Mouse (Mus musculus): ENCODE results near the gene Cntnap1. TPM values are rescaled to one million over a fixed set of nuclear protein-coding genes. Genes with fewer than 3 reads are reported as not detected.
"Not testable (repeated sequence)": the region's sequence is repeated elsewhere in the genome, so short reads cannot be mapped to it uniquely, and the experiment has no call there.

The Cntnap1 gene
- polyA plus RNA-seq (2016; fragmentation: Nextera tagmentation; extraction: Ambion mirVana), result 0.28 and 0.43 TPM in 2 replicates

DNA sequence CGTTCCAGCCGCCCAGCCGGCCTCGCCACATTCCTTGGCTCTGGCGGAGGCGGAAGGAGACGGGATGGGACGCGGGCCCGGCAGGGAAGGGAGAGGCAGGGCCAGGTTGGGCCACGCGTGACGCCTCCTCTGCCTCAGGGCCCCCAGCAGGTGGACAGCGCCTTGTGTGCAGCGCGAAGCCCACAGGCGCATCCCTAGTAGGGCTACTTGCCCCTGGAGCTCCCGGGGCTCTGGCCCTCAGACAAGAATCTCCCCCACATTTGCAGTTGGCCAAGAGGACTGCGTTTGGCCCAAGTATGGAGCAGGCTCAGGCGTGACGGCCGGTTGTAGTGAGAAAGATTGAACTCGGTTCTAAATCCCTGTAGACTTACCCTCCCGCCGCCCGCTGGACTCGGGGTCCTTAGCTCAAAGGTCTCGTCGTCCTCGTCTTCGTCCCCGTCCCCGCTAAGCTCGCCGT is at the start of gene Cntnap1:
TSS of gene Cntnap1 (plus strand) at position 170 of the 457 bp plus-strand sequence.
- Histone ChIP-seq H3K4me1 (peaks cover 67% of the 10 kb centered on the region), H3K36me3 (peaks cover 17% of the 10 kb centered on the region), H3K4me3 (peak within 1 kb of the TSS; percentile 62), H3K9me3 (replicated peaks) (no peaks in the 10 kb centered on the region), H3K27ac (replicated peaks) (peak within 1 kb of the TSS; percentile 76), H3K27me3 (ENCODE audit: low read depth, poor library complexity, severe bottlenecking) (peaks cover 91% of the 10 kb centered on the region)
- under 1% methylated on average over 35 of the region's 35 CpGs for whole genome bisulfite sequencing
- peak; percentile 55 for DNase-seq (ENCODE audit: low spot score)

- no peaks in the 10 kb centered on the region for H3K27me3 ChIP-seq (ENCODE audit: low read depth, poor library complexity, severe bottlenecking)
- H3K4me3 ChIP-seq, result peak overlapping the region; percentile 96
- H3K4me1 ChIP-seq, result peaks cover 38% of the 10 kb centered on the region
- no peaks in the 10 kb centered on the region for H3K9me3 ChIP-seq (replicated peaks)
- WGBS, result 31% methylated on average over 19 of the region's 19 CpGs
- no peak for DNase-seq (ENCODE audit: low spot score)
- peak overlapping the region; percentile 95 for H3K27ac ChIP-seq (replicated peaks)
- H3K36me3 ChIP-seq, result peaks cover 56% of the 10 kb centered on the region
Measured at GRCm38 (mm10) chr11:101120545-101121188, 49.7 kb upstream of the Cntnap1 start.

GRCm38 (mm10) chr11:101124494-101124893 is 45.8 kb upstream of the Cntnap1 start:
- H3K36me3 ChIP-seq, result peaks cover 62% of the 10 kb centered on the region
- DNase-seq (ENCODE audit: low spot score), result not testable (repeated sequence)
- WGBS, result 98% methylated on average over 8 of the region's 8 CpGs

DNA sequence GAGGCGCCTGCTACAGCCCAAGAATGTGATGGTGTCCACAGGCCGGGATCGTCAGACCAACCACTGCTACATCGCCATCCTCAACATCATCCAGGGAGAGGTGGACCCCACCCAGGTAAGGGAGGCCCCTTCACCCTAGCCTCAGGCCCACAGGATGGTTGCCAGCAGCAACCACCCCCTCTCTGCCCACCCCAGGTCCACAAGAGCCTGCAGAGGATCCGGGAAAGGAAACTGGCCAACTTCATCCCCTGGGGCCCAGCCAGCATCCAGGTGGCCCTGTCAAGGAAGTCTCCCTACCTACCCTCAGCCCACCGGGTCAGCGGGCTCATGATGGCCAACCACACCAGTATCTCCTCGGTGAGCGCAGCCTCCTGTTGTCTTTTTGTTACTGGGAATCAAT is 45.3 kb upstream of the Cntnap1 start:
- WGBS, result 94% methylated on average over 9 of the region's 9 CpGs
- not testable (repeated sequence) for H3K27ac ChIP-seq (replicated peaks); H3K4me3 ChIP-seq; DNase-seq (ENCODE audit: low spot score); H3K27me3 ChIP-seq (ENCODE audit: low read depth, poor library complexity, severe bottlenecking)
- peaks cover 10% of the 10 kb centered on the region; the same call in 1 of the 2 replicates for H3K9me3 ChIP-seq (replicated peaks)
- H3K36me3 ChIP-seq, result peaks cover 62% of the 10 kb centered on the region
- H3K4me1 ChIP-seq, result peaks cover 15% of the 10 kb centered on the region

More at GRCm38 (mm10) chr11:101124494-101124893, 45.8 kb upstream of the Cntnap1 start:
- H3K9me3 ChIP-seq (replicated peaks), result peaks cover 10% of the 10 kb centered on the region; the same call in 1 of the 2 replicates
- H3K27ac ChIP-seq (replicated peaks); H3K4me3 ChIP-seq; H3K27me3 ChIP-seq (ENCODE audit: low read depth, poor library complexity, severe bottlenecking): not testable (repeated sequence)
- H3K4me1 ChIP-seq, result peaks cover 15% of the 10 kb centered on the region

DNA sequence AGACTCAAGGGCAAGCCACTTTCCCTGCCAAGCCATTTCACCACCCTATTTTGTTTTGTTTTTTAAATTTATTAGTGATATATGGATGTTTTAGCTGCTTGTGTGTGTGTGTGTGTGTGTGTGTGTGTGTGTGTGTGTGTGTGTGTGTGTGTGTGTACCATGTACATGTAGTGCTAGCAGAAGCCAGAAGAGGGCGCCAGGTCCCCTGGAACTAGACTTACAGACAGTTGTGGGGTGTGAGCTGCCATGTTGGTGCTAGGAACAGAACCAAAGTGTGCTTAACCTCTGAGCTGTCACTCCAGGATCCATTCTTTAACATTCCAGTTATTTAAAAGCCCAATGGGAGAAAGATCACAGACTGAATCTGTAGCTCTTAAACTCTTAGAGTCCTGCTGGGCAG is 43.2 kb upstream of the Cntnap1 start:
- Histone ChIP-seq H3K27ac (replicated peaks) (no peak overlapping the region), H3K4me3 (no peak overlapping the region), H3K9me3 (replicated peaks) (peaks cover 14% of the 10 kb centered on the region; the same call in 1 of the 2 replicates), H3K27me3 (ENCODE audit: low read depth, poor library complexity, severe bottlenecking) (no peaks in the 10 kb centered on the region), H3K36me3 (peaks cover 54% of the 10 kb centered on the region), H3K4me1 (no peaks in the 10 kb centered on the region)
- 95% methylated on average over 1 of the region's 1 CpGs for WGBS
- DNase-seq (ENCODE audit: low spot score), result no peak

DNA sequence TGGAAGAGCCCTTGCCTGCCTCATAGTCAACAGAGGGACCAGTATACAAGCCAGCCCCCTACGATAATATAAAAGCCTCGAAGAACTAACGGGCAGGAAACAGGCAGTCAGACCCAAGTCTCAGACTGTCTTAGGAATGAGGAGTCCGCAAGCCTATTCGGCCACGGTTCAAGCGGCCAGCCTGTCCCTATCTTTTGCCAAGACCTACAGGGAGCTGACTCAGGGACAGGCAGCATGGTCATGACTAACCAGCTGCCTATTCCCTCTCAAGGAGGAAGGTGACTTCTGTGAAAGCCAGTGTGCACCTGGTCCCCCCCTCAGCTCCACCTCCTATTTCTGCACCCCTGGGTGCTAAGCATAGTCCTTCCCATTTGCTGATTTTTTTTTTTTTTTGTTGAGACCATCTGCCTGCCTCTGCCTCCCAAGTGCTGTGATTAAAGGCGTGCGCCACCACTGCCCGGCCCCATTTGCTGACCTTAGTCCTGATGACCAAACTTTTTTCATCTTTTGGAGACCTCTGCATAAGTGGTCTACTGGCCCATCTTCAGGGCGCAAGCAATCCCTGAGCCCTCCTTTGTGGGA is 41.2 kb upstream of the Cntnap1 start:
- WGBS, result 84% methylated on average over 11 of the region's 11 CpGs
- Histone ChIP-seq H3K27me3 (ENCODE audit: low read depth, poor library complexity, severe bottlenecking) (no peaks in the 10 kb centered on the region), H3K27ac (replicated peaks) (no peak overlapping the region)

GRCm38 (mm10) chr11:101130056-101130756 is 40.1 kb upstream of the Cntnap1 start:
- Histone ChIP-seq H3K4me1 (no peaks in the 10 kb centered on the region), H3K27me3 (ENCODE audit: low read depth, poor library complexity, severe bottlenecking) (no peaks in the 10 kb centered on the region), H3K9me3 (replicated peaks) (peaks cover 14% of the 10 kb centered on the region; the same call in 1 of the 2 replicates), H3K27ac (replicated peaks) (no peak overlapping the region), H3K36me3 (peaks cover 23% of the 10 kb centered on the region), H3K4me3 (no peak overlapping the region)
- WGBS, result 58% methylated on average over 18 of the region's 18 CpGs
- no peak for DNase-seq (ENCODE audit: low spot score)

More for the DNA sequence above, 41.2 kb upstream of the Cntnap1 start:
- Histone ChIP-seq H3K9me3 (replicated peaks) (peaks cover 14% of the 10 kb centered on the region; the same call in 1 of the 2 replicates), H3K4me1 (no peaks in the 10 kb centered on the region), H3K36me3 (peaks cover 34% of the 10 kb centered on the region), H3K4me3 (no peak overlapping the region)
- no peak for DNase-seq (ENCODE audit: low spot score)

DNA sequence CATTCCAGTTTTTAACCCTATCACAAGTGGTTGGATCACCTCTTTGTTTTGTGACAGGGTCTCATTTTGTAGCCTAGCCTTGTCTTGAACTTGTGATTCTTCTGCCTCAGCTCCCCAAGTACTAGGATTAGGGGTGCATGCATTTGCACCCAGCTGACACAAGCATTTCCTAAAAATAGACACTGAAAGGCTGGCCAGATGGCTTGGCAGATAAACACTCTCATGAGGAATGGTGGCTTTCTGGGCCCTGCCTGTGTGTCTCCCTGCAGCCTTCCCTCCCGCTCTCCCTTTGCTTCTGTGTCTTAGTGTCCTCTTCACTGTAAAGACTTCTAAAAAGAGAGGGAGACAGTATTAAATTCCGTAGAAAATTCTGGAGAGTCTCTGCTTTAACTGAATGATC is 39.1 kb upstream of the Cntnap1 start:
- peaks cover 14% of the 10 kb centered on the region for H3K36me3 ChIP-seq
- H3K27ac ChIP-seq (replicated peaks), result no peak overlapping the region
- no peaks in the 10 kb centered on the region for H3K27me3 ChIP-seq (ENCODE audit: low read depth, poor library complexity, severe bottlenecking)
- H3K4me3 ChIP-seq, result no peak overlapping the region
- H3K9me3 ChIP-seq (replicated peaks), result peaks cover 14% of the 10 kb centered on the region; the same call in 1 of the 2 replicates
- WGBS, result 96% methylated on average over 2 of the region's 2 CpGs
- DNase-seq (ENCODE audit: low spot score), result no peak
- H3K4me1 ChIP-seq, result no peaks in the 10 kb centered on the region

DNA sequence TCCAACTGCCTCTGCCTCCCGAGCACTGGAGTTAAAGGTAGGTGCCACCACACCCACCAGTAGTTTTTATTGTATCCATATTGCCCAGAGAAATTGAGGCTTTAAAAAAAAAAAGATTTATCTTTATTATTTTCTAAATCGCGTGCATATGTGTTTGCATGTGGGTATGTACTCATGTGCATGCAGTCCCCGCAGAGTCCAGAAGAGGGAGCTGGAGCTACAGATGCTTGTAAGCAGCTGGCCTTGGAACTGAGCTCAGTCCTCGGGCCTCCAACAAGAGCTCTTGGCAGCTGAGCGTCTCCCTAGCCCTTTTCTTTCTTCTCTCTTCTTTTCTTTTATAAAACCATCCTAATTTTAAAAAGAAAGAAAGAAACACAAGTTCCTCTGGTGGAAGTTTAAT is 38.6 kb upstream of the Cntnap1 start:
- Histone ChIP-seq H3K4me1 (no peaks in the 10 kb centered on the region), H3K27ac (replicated peaks) (no peak overlapping the region), H3K4me3 (no peak overlapping the region), H3K27me3 (ENCODE audit: low read depth, poor library complexity, severe bottlenecking) (no peaks in the 10 kb centered on the region), H3K36me3 (peaks cover 8% of the 10 kb centered on the region), H3K9me3 (replicated peaks) (peaks cover 11% of the 10 kb centered on the region; the same call in 1 of the 2 replicates)
- WGBS, result 91% methylated on average over 6 of the region's 6 CpGs
- DNase-seq (ENCODE audit: low spot score), result no peak

DNA sequence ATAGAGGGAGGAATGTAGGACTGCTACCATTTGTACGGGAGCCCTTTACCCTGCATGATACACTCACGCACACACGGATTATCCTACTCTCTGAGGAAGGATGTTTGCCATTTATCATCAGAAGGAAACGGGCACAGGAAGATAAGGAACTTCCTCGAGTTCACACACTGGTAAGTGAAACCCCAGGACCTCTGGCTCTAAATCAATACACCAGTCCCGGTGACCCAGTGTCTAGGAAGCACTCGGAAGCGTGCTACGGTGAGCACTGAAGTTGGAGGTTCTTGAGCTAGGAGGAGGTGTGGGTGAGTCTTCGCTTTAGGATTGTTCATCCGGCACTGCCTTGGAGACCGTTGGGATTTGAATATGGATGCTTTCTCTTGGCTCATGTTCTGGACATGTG is 37.3 kb upstream of the Cntnap1 start:
- H3K36me3 ChIP-seq, result no peaks in the 10 kb centered on the region
- 88% methylated on average over 12 of the region's 12 CpGs for WGBS
- DNase-seq (ENCODE audit: low spot score), result no peak
- no peak overlapping the region for H3K27ac ChIP-seq (replicated peaks)
- H3K9me3 ChIP-seq (replicated peaks), result peaks cover 4% of the 10 kb centered on the region; the same call in 1 of the 2 replicates
- H3K4me1 ChIP-seq, result no peaks in the 10 kb centered on the region
- H3K4me3 ChIP-seq, result no peak overlapping the region
- H3K27me3 ChIP-seq (ENCODE audit: low read depth, poor library complexity, severe bottlenecking), result no peaks in the 10 kb centered on the region

- H3K4me3 ChIP-seq, result no peak overlapping the region
- peaks cover 4% of the 10 kb centered on the region; the same call in 1 of the 2 replicates for H3K9me3 ChIP-seq (replicated peaks)
- DNase-seq (ENCODE audit: low spot score), result no peak
- peaks cover 6% of the 10 kb centered on the region for H3K4me1 ChIP-seq
- no peaks in the 10 kb centered on the region for H3K36me3 ChIP-seq
- no peak overlapping the region for H3K27ac ChIP-seq (replicated peaks)
- 88% methylated on average over 13 of the region's 13 CpGs for WGBS
- peaks cover 5% of the 10 kb centered on the region for H3K27me3 ChIP-seq (ENCODE audit: low read depth, poor library complexity, severe bottlenecking)
Measured at GRCm38 (mm10) chr11:101134217-101134865, 36.0 kb upstream of the Cntnap1 start.

DNA sequence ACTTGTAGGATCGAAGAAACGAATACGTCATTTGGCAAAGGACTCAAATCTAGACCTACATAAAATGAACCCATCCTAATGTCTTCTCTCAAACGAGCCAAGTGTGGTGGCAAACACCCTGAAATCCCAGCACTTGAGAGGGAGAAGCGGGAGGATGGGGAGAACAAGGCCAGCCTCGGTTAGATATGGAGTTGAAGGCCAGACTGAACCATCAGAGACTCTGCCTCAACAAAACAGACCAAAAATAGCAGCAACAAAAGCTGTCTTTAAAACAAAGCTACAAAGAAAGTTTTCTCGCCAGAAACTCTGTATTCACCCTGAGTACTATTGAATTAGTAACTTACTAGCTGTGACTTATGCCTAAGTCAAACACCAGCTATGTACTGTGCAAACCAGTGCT is 33.3 kb upstream of the Cntnap1 start:
- no peaks in the 10 kb centered on the region for H3K9me3 ChIP-seq (replicated peaks)
- H3K36me3 ChIP-seq, result no peaks in the 10 kb centered on the region
- H3K4me3 ChIP-seq, result no peak overlapping the region
- H3K27me3 ChIP-seq (ENCODE audit: low read depth, poor library complexity, severe bottlenecking), result peaks cover 31% of the 10 kb centered on the region
- 82% methylated on average over 7 of the region's 7 CpGs for WGBS
- DNase-seq (ENCODE audit: low spot score), result no peak
- no peak overlapping the region for H3K27ac ChIP-seq (replicated peaks)
- peaks cover 20% of the 10 kb centered on the region for H3K4me1 ChIP-seq

Measured in midbrain, embryonic 10.5 days (tissue).